Mouse (Mus musculus): ENCODE measurements around the gene Nfkb1. TPM values are rescaled to one million over a fixed set of nuclear protein-coding genes. Genes with fewer than 3 reads are reported as not detected.

Gene Nfkb1
- polyA plus RNA-seq, 1 experiment from 2014 or later, result 18.4 TPM

GRCm38 (mm10) chr3:135722104-135722503, 30.8 kb upstream of the Nfkb1 start:
- Histone ChIP-seq H3K4me1 (no peaks in the 10 kb centered on the region), H3K27me3 (no peaks in the 10 kb centered on the region), H3K36me3 (no peaks in the 10 kb centered on the region), H3K9me3 (no peaks in the 10 kb centered on the region), H3K27ac (no peak overlapping the region), H3K9ac (no peak overlapping the region), H3K4me2 (replicated peaks) (no peak overlapping the region), H3K4me3 (no peak overlapping the region)
- 93% methylated on average over 2 of the region's 2 CpGs for WGBS
- ATAC-seq (ENCODE audit: insufficient number of reproducible peaks, insufficient read depth, low FRiP score, low TSS enrichment), result no peak

- H3K4me1 ChIP-seq, result no peaks in the 10 kb centered on the region
- H3K9ac ChIP-seq, result no peak overlapping the region
- H3K4me2 ChIP-seq (replicated peaks), result no peak overlapping the region
- 87% methylated on average over 3 of the region's 3 CpGs for WGBS
- no peaks in the 10 kb centered on the region for H3K36me3 ChIP-seq
- no peak overlapping the region for H3K4me3 ChIP-seq
- no peaks in the 10 kb centered on the region for H3K27me3 ChIP-seq
- no peak overlapping the region for H3K27ac ChIP-seq
- no peak for ATAC-seq (ENCODE audit: insufficient number of reproducible peaks, insufficient read depth, low FRiP score, low TSS enrichment)
- H3K9me3 ChIP-seq, result no peaks in the 10 kb centered on the region
Measured at GRCm38 (mm10) chr3:135719969-135720368, 28.6 kb upstream of the Nfkb1 start.

- Histone ChIP-seq H3K9ac (no peak overlapping the region; the same call in 1 of the 2 replicates), H3K27me3 (no peaks in the 10 kb centered on the region), H3K4me3 (no peak overlapping the region), H3K4me1 (no peaks in the 10 kb centered on the region), H3K27ac (no peak overlapping the region), H3K9me3 (no peaks in the 10 kb centered on the region), H3K4me2 (replicated peaks) (no peak overlapping the region), H3K36me3 (no peaks in the 10 kb centered on the region)
- ATAC-seq (ENCODE audit: insufficient number of reproducible peaks, insufficient read depth, low FRiP score, low TSS enrichment), result no peak
- 85% methylated on average over 6 of the region's 6 CpGs for WGBS
Measured at GRCm38 (mm10) chr3:135719179-135719532, 27.8 kb upstream of the Nfkb1 start.

- Histone ChIP-seq H3K4me3 (no peak overlapping the region), H3K36me3 (no peaks in the 10 kb centered on the region), H3K9ac (no peak overlapping the region), H3K27ac (no peak overlapping the region), H3K4me1 (no peaks in the 10 kb centered on the region), H3K9me3 (no peaks in the 10 kb centered on the region), H3K27me3 (no peaks in the 10 kb centered on the region), H3K4me2 (replicated peaks) (no peak overlapping the region)
- no peak for ATAC-seq (ENCODE audit: insufficient number of reproducible peaks, insufficient read depth, low FRiP score, low TSS enrichment)
- WGBS, result 71% methylated on average over 6 of the region's 6 CpGs
Measured at GRCm38 (mm10) chr3:135718323-135719178, 27.2 kb upstream of the Nfkb1 start.

- Histone ChIP-seq H3K27ac (no peak overlapping the region), H3K36me3 (no peaks in the 10 kb centered on the region), H3K4me1 (no peaks in the 10 kb centered on the region), H3K27me3 (no peaks in the 10 kb centered on the region), H3K4me3 (no peak overlapping the region), H3K4me2 (replicated peaks) (no peak overlapping the region), H3K9ac (no peak overlapping the region), H3K9me3 (no peaks in the 10 kb centered on the region)
- WGBS, result 41% methylated on average over 3 of the region's 4 CpGs
- ATAC-seq (ENCODE audit: insufficient number of reproducible peaks, insufficient read depth, low FRiP score, low TSS enrichment), result no peak
Measured at GRCm38 (mm10) chr3:135713016-135713950, 21.9 kb upstream of the Nfkb1 start.

GRCm38 (mm10) chr3:135711613-135712012, 20.3 kb upstream of the Nfkb1 start:
- Histone ChIP-seq H3K9me3 (no peaks in the 10 kb centered on the region), H3K36me3 (no peaks in the 10 kb centered on the region), H3K4me3 (no peak overlapping the region), H3K27me3 (no peaks in the 10 kb centered on the region), H3K9ac (no peak overlapping the region), H3K4me2 (replicated peaks) (no peak overlapping the region), H3K4me1 (no peaks in the 10 kb centered on the region), H3K27ac (no peak overlapping the region)
- no peak for ATAC-seq (ENCODE audit: insufficient number of reproducible peaks, insufficient read depth, low FRiP score, low TSS enrichment)
- WGBS, result 91% methylated on average over 4 of the region's 4 CpGs

- Histone ChIP-seq H3K9ac (no peak overlapping the region), H3K27me3 (no peaks in the 10 kb centered on the region), H3K9me3 (no peaks in the 10 kb centered on the region), H3K4me2 (replicated peaks) (no peak overlapping the region), H3K4me1 (no peaks in the 10 kb centered on the region), H3K36me3 (no peaks in the 10 kb centered on the region), H3K4me3 (no peak overlapping the region), H3K27ac (no peak overlapping the region)
- 89% methylated on average over 9 of the region's 9 CpGs for WGBS
- no peak for ATAC-seq (ENCODE audit: insufficient number of reproducible peaks, insufficient read depth, low FRiP score, low TSS enrichment)
Measured at GRCm38 (mm10) chr3:135711040-135711570, 19.8 kb upstream of the Nfkb1 start.

- Histone ChIP-seq H3K27me3 (no peaks in the 10 kb centered on the region), H3K4me3 (no peak overlapping the region), H3K4me1 (no peaks in the 10 kb centered on the region), H3K9me3 (no peaks in the 10 kb centered on the region), H3K27ac (no peak overlapping the region), H3K36me3 (no peaks in the 10 kb centered on the region), H3K9ac (no peak overlapping the region), H3K4me2 (replicated peaks) (no peak overlapping the region)
- 62% methylated on average over 2 of the region's 2 CpGs for WGBS
- ATAC-seq (ENCODE audit: insufficient number of reproducible peaks, insufficient read depth, low FRiP score, low TSS enrichment), result no peak
Measured at GRCm38 (mm10) chr3:135703307-135703706, 12.0 kb upstream of the Nfkb1 start.

- Histone ChIP-seq H3K27ac (no peak overlapping the region), H3K9ac (no peak overlapping the region), H3K4me2 (replicated peaks) (no peak overlapping the region), H3K27me3 (no peaks in the 10 kb centered on the region), H3K9me3 (no peaks in the 10 kb centered on the region), H3K4me1 (no peaks in the 10 kb centered on the region), H3K4me3 (no peak overlapping the region), H3K36me3 (no peaks in the 10 kb centered on the region)
- no peak for ATAC-seq (ENCODE audit: insufficient number of reproducible peaks, insufficient read depth, low FRiP score, low TSS enrichment)
- WGBS, result 82% methylated on average over 5 of the region's 5 CpGs
Measured at GRCm38 (mm10) chr3:135702658-135703057, 11.3 kb upstream of the Nfkb1 start.

- H3K4me2 ChIP-seq (replicated peaks), result no peak overlapping the region
- WGBS, result 49% methylated on average over 10 of the region's 10 CpGs
- H3K4me1 ChIP-seq, result peaks cover 5% of the 10 kb centered on the region; the same call in 1 of the 2 replicates
- H3K27ac ChIP-seq, result no peak overlapping the region
- no peak overlapping the region for H3K9ac ChIP-seq
- H3K36me3 ChIP-seq, result no peaks in the 10 kb centered on the region
- no peaks in the 10 kb centered on the region for H3K27me3 ChIP-seq
- no peak overlapping the region for H3K4me3 ChIP-seq
- ATAC-seq (ENCODE audit: insufficient number of reproducible peaks, insufficient read depth, low FRiP score, low TSS enrichment), result no peak
- H3K9me3 ChIP-seq, result no peaks in the 10 kb centered on the region
Measured at GRCm38 (mm10) chr3:135699523-135700264, 8.3 kb upstream of the Nfkb1 start.

GRCm38 (mm10) chr3:135698466-135698975, 7.2 kb upstream of the Nfkb1 start:
- no peak for ATAC-seq (ENCODE audit: insufficient number of reproducible peaks, insufficient read depth, low FRiP score, low TSS enrichment)
- WGBS, result 49% methylated on average over 12 of the region's 12 CpGs
- no peak overlapping the region for H3K27ac ChIP-seq

More at GRCm38 (mm10) chr3:135698466-135698975, 7.2 kb upstream of the Nfkb1 start:
- H3K4me2 ChIP-seq (replicated peaks), result no peak overlapping the region
- H3K36me3 ChIP-seq, result no peaks in the 10 kb centered on the region
- H3K9ac ChIP-seq, result no peak overlapping the region
- H3K4me3 ChIP-seq, result no peak overlapping the region
- H3K9me3 ChIP-seq, result no peaks in the 10 kb centered on the region
- H3K27me3 ChIP-seq, result no peaks in the 10 kb centered on the region
- peaks cover 5% of the 10 kb centered on the region; the same call in 1 of the 2 replicates for H3K4me1 ChIP-seq
